Mouse (Mus musculus): ENCODE results near the gene Adgrg1.

Adgrg1 gene

GRCm38 (mm10) chr8:95037106-95037925, 62.8 kb downstream of the Adgrg1 start:
- DNase-seq (ENCODE audit: low read depth, low spot score) = peak; percentile 58

DNA sequence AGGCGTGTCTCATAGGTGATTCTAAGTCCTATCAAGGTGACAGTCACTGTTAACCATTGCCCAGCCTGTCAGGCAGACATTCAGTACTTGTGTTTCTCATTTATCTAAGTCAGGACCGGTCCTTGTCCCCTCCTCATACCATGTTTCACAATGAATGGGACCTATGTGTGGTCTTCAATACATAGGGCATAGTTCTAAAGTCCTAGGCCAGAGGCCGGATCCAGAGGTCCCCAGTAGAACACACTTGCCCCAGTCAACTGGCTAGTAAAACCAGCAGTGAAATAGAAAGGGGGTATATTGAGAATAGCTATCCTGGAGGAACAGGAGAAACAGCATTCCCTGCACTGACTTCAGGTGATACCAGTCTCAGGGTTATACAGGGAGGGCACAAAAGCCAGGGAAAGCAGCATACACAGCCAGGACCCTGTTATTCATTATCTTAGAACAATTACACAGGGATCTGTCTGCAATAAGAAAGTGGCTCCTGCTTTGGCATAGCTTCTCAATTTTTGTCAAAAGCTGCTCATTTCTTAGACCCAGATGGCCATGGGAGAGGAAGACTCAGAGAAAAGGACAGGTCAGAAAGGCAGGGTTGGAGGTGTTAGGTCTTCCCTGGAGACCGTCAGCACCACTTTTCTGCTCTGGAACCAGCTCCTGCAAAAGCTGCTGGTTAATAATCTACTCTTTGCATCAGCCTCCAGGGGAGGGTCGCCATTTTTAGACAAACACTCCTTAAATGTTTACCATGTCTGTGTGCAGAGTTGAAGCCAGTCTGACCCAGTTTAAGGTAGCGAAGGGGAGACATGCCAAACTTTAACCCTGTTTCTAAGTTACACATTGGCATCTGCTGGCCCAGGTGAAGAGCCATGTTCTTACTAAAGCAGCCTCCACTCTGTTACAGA, 67.6 kb downstream of the Adgrg1 start:
- no peak for DNase-seq (ENCODE audit: low read depth, low spot score)

DNA sequence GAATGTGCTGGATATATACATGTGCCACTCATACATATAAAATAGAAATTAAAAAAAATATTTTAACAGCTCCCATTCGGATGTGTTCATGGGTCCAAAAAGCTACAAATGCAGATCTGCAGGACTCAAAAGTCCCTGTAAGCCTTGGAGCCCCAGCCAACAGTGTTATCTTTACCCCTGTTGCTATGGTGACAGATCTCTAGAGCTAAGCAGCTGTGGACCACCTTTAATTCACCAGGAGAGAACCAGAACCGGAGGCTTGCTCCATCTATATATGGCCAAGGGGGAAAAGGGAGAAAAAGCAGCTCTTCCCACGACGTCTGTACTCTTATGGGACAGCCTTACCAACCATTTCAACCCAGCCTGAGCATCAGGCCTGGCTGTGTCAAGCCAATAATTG, 70.3 kb downstream of the Adgrg1 start:
- DNase-seq (ENCODE audit: low read depth, low spot score) = no peak

DNA sequence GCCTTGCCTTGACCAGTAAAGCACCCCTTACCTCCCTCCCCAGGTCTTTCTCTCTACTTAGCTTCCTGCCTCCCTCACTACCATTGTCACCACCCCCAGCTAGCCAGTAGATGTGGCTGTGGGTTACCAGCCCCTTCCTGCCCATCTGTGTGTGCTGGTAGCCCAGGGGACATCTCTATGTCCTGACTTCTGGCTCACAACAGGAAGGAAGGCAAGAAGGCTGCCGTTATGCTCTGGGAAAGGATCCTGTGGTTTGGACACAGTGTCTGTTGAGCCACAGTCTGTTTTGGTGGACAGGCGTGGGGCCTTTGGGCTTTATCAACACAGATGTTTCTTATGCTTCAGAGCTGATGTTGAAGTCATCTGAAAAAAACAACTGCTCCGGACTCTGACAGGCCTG, 72.4 kb downstream of the Adgrg1 start:
- no peak for DNase-seq (ENCODE audit: low read depth, low spot score)

DNA sequence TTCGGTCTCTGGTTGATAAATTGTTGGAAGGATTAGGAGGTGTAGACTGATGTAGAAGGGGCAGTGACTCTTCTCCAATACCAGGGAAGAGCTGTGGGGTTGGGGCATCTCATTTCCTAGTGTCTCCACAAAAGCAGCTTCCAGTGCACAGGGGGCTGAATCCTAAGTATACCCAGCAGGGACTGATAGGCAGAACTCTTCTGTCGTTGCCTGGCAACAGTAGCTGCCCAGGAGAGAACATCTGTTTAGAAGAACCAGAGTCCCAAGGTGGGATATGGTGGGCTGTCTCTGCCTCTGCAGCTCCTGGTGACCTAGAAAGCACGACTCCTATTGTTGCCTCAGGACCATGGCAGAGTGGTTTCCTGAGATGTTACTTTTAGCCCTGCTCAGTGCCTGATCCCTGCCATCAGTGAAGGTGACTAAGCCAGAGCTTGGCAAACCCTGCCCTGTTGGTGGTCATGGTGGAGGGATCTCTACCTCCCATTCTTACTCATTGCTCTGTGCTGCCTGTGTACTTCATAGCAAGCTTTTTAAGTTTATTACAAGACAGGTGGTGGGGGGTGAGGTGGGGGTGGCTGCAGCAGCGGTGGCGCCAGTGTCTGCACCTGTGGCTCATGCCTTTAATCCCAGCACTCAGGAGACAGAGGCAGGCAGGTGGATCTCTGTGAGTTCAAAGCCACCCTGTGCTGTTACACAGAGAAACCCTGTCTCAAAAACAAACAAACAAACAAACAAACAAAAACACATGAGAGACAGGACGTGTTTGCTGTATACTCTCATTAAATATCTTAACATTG, 73.5 kb downstream of the Adgrg1 start:
- no peak for DNase-seq (ENCODE audit: low read depth, low spot score)

- DNase-seq (ENCODE audit: low read depth, low spot score) = no peak
Measured at GRCm38 (mm10) chr8:95049636-95050035, 75.1 kb downstream of the Adgrg1 start.

GRCm38 (mm10) chr8:95054438-95054837, 79.9 kb downstream of the Adgrg1 start:
- peak; percentile 37 for DNase-seq (ENCODE audit: low read depth, low spot score)

GRCm38 (mm10) chr8:95054927-95055510, 80.5 kb downstream of the Adgrg1 start, which contains the start of gene Drc7:
Drc7 (plus strand) TSS chr8:95055103.
- DNase-seq (ENCODE audit: low read depth, low spot score) = peak; percentile 73

DNA sequence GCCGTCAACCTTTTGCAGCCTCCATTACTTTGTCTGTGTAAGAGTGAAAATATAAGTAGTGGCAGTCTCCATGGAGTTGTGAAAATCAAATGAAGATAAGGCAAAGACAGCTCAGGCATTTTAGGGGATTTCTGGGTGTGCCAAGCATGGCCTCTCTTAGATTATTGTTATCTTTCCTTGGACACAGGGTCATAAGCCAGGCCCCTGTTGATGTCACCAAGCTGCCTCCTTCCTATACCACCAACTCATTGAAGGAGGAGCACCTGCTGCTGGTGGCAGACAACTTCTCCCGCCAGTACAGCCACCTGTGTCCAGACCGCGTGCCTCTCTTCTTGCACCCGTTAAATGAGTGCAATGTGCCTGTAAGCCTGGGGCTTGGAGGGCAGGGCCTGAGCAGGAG, 81.9 kb downstream of the Adgrg1 start:
- DNase-seq (ENCODE audit: low read depth, low spot score) = no peak

- no peak for DNase-seq (ENCODE audit: low read depth, low spot score)
Measured at GRCm38 (mm10) chr8:95058661-95059060, 84.1 kb downstream of the Adgrg1 start.

DNA sequence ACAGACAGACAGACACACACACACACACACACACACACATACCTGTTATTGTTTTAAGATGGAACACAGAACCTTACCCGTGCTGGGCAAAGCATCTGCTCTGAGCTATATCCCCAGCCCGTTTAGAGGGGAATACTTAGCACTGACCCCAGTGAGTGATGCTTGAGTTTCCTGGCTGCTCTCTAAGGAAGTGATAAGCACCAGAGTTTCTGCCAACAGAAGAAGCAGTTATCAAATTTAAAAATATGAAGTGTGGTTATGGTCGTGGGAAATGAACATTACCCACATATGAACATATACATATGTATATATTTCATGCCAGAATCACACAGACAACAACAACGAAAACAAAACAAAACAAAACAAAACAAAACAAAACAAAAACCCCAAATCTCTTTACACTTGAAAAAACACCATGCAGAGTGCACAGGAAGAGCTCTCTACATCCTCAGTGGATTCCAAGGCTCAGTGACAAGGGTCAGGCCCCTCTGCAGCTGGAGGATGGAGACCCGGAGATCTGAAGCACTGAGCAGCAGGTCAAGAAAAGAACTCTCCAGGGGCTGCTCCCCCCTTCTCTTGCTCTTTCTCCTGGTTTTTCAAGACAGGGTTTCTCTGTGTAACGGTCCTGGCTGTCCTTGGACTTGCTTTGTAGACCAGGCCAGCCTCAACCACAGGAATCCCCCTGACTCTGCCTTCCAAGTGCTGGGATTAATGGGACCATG, 85.4 kb downstream of the Adgrg1 start:
- DNase-seq (ENCODE audit: low read depth, low spot score) = no peak

Measured in ZHBTc4 (cell line).